Mouse (Mus musculus): ENCODE measurements around the gene Dgkg. TPM values are rescaled to one million over a fixed set of nuclear protein-coding genes. Genes with fewer than 3 reads are reported as not detected.
A peak's percentile ranks its signal among the peaks of the same experiment; 100 is the strongest.

The Dgkg gene
- polyA plus RNA-seq, 1 experiment from 2014 or later: 5.5 TPM

- ATAC-seq: no peak
- no peaks in the 10 kb centered on the region for H3K27me3 ChIP-seq (replicated peaks; ENCODE audit: control insufficient read depth, insufficient read depth, low read length)
- H3K9ac ChIP-seq (ENCODE audit: low read depth, low read length): no peak overlapping the region
- no peaks in the 10 kb centered on the region for H3K9me3 ChIP-seq (ENCODE audit: control insufficient read depth, low read length)
- H3K36me3 ChIP-seq (ENCODE audit: control insufficient read depth, insufficient read depth, low read length): no peaks in the 10 kb centered on the region
- no peaks in the 10 kb centered on the region for H3K4me1 ChIP-seq (ENCODE audit: control insufficient read depth, insufficient read depth, low read length)
- WGBS: 64% methylated on average over 5 of the region's 5 CpGs
- H3K27ac ChIP-seq (ENCODE audit: low read length): no peak overlapping the region
- H3K4me3 ChIP-seq (ENCODE audit: low read length): no peak overlapping the region
- no peak overlapping the region for H3K4me2 ChIP-seq (ENCODE audit: low read depth, low read length)
Observed at GRCm38 (mm10) chr16:22504049-22504448, 153.0 kb downstream of the Dgkg start.

- Histone ChIP-seq H3K9me3 (ENCODE audit: control insufficient read depth, low read length) (no peaks in the 10 kb centered on the region), H3K36me3 (ENCODE audit: control insufficient read depth, insufficient read depth, low read length) (no peaks in the 10 kb centered on the region), H3K4me3 (ENCODE audit: low read length) (no peak overlapping the region), H3K9ac (ENCODE audit: low read depth, low read length) (no peak overlapping the region), H3K4me2 (ENCODE audit: low read depth, low read length) (no peak overlapping the region), H3K27me3 (replicated peaks; ENCODE audit: control insufficient read depth, insufficient read depth, low read length) (no peaks in the 10 kb centered on the region), H3K27ac (ENCODE audit: low read length) (no peak overlapping the region), H3K4me1 (ENCODE audit: control insufficient read depth, insufficient read depth, low read length) (no peaks in the 10 kb centered on the region)
- ATAC-seq: peak; percentile 52; the same call in 1 of the 2 replicates
- 50% methylated on average over 4 of the region's 4 CpGs for WGBS
Observed at GRCm38 (mm10) chr16:22503467-22503866, 153.6 kb downstream of the Dgkg start.

GRCm38 (mm10) chr16:22501855-22502254, 155.2 kb downstream of the Dgkg start:
- Histone ChIP-seq H3K4me3 (ENCODE audit: low read length) (no peak overlapping the region), H3K27ac (ENCODE audit: low read length) (no peak overlapping the region), H3K9me3 (ENCODE audit: control insufficient read depth, low read length) (no peaks in the 10 kb centered on the region), H3K36me3 (ENCODE audit: control insufficient read depth, insufficient read depth, low read length) (no peaks in the 10 kb centered on the region), H3K27me3 (replicated peaks; ENCODE audit: control insufficient read depth, insufficient read depth, low read length) (no peaks in the 10 kb centered on the region), H3K4me2 (ENCODE audit: low read depth, low read length) (no peak overlapping the region), H3K9ac (ENCODE audit: low read depth, low read length) (no peak overlapping the region), H3K4me1 (ENCODE audit: control insufficient read depth, insufficient read depth, low read length) (no peaks in the 10 kb centered on the region)
- no peak for ATAC-seq
- WGBS: 47% methylated on average over 6 of the region's 6 CpGs

- Histone ChIP-seq H3K36me3 (ENCODE audit: control insufficient read depth, insufficient read depth, low read length) (no peaks in the 10 kb centered on the region), H3K4me1 (ENCODE audit: control insufficient read depth, insufficient read depth, low read length) (no peaks in the 10 kb centered on the region), H3K9me3 (ENCODE audit: control insufficient read depth, low read length) (no peaks in the 10 kb centered on the region), H3K9ac (ENCODE audit: low read depth, low read length) (no peak overlapping the region), H3K27ac (ENCODE audit: low read length) (no peak overlapping the region), H3K4me2 (ENCODE audit: low read depth, low read length) (no peak overlapping the region), H3K4me3 (ENCODE audit: low read length) (no peak overlapping the region), H3K27me3 (replicated peaks; ENCODE audit: control insufficient read depth, insufficient read depth, low read length) (no peaks in the 10 kb centered on the region)
- WGBS: 77% methylated on average over 5 of the region's 5 CpGs
- no peak for ATAC-seq
Observed at GRCm38 (mm10) chr16:22500561-22500960, 156.5 kb downstream of the Dgkg start.

GRCm38 (mm10) chr16:22499951-22500350, 157.1 kb downstream of the Dgkg start:
- Histone ChIP-seq H3K4me3 (ENCODE audit: low read length) (no peak overlapping the region), H3K9ac (ENCODE audit: low read depth, low read length) (no peak overlapping the region), H3K36me3 (ENCODE audit: control insufficient read depth, insufficient read depth, low read length) (no peaks in the 10 kb centered on the region), H3K27ac (ENCODE audit: low read length) (no peak overlapping the region), H3K9me3 (ENCODE audit: control insufficient read depth, low read length) (no peaks in the 10 kb centered on the region), H3K27me3 (replicated peaks; ENCODE audit: control insufficient read depth, insufficient read depth, low read length) (no peaks in the 10 kb centered on the region), H3K4me1 (ENCODE audit: control insufficient read depth, insufficient read depth, low read length) (no peaks in the 10 kb centered on the region), H3K4me2 (ENCODE audit: low read depth, low read length) (no peak overlapping the region)
- no peak for ATAC-seq
- WGBS: 93% methylated on average over 5 of the region's 5 CpGs

GRCm38 (mm10) chr16:22499447-22499846, 157.6 kb downstream of the Dgkg start:
- Histone ChIP-seq H3K36me3 (ENCODE audit: control insufficient read depth, insufficient read depth, low read length) (no peaks in the 10 kb centered on the region), H3K27me3 (replicated peaks; ENCODE audit: control insufficient read depth, insufficient read depth, low read length) (no peaks in the 10 kb centered on the region), H3K9me3 (ENCODE audit: control insufficient read depth, low read length) (no peaks in the 10 kb centered on the region), H3K4me2 (ENCODE audit: low read depth, low read length) (no peak overlapping the region), H3K4me3 (ENCODE audit: low read length) (no peak overlapping the region), H3K27ac (ENCODE audit: low read length) (no peak overlapping the region), H3K4me1 (ENCODE audit: control insufficient read depth, insufficient read depth, low read length) (no peaks in the 10 kb centered on the region), H3K9ac (ENCODE audit: low read depth, low read length) (no peak overlapping the region)
- 89% methylated on average over 3 of the region's 3 CpGs for WGBS
- ATAC-seq: no peak

GRCm38 (mm10) chr16:22497976-22498375, 159.0 kb downstream of the Dgkg start:
- no peak overlapping the region for H3K9ac ChIP-seq (ENCODE audit: low read depth, low read length)
- no peak overlapping the region for H3K27ac ChIP-seq (ENCODE audit: low read length)
- no peaks in the 10 kb centered on the region for H3K27me3 ChIP-seq (replicated peaks; ENCODE audit: control insufficient read depth, insufficient read depth, low read length)
- H3K4me3 ChIP-seq (ENCODE audit: low read length): no peak overlapping the region
- H3K4me1 ChIP-seq (ENCODE audit: control insufficient read depth, insufficient read depth, low read length): no peaks in the 10 kb centered on the region
- no peak overlapping the region for H3K4me2 ChIP-seq (ENCODE audit: low read depth, low read length)
- no peak for ATAC-seq
- 55% methylated on average over 3 of the region's 3 CpGs for WGBS
- H3K36me3 ChIP-seq (ENCODE audit: control insufficient read depth, insufficient read depth, low read length): no peaks in the 10 kb centered on the region
- H3K9me3 ChIP-seq (ENCODE audit: control insufficient read depth, low read length): no peaks in the 10 kb centered on the region

GRCm38 (mm10) chr16:22495259-22495658, 161.8 kb downstream of the Dgkg start:
- Histone ChIP-seq H3K9ac (ENCODE audit: low read depth, low read length) (no peak overlapping the region), H3K27ac (ENCODE audit: low read length) (no peak overlapping the region), H3K4me2 (ENCODE audit: low read depth, low read length) (no peak overlapping the region), H3K4me1 (ENCODE audit: control insufficient read depth, insufficient read depth, low read length) (no peaks in the 10 kb centered on the region), H3K9me3 (ENCODE audit: control insufficient read depth, low read length) (no peaks in the 10 kb centered on the region), H3K4me3 (ENCODE audit: low read length) (no peak overlapping the region), H3K36me3 (ENCODE audit: control insufficient read depth, insufficient read depth, low read length) (no peaks in the 10 kb centered on the region), H3K27me3 (replicated peaks; ENCODE audit: control insufficient read depth, insufficient read depth, low read length) (no peaks in the 10 kb centered on the region)
- no peak for ATAC-seq
- 85% methylated on average over 5 of the region's 5 CpGs for WGBS

- Histone ChIP-seq H3K4me1 (ENCODE audit: control insufficient read depth, insufficient read depth, low read length) (no peaks in the 10 kb centered on the region), H3K9ac (ENCODE audit: low read depth, low read length) (no peak overlapping the region), H3K4me2 (ENCODE audit: low read depth, low read length) (no peak overlapping the region), H3K36me3 (ENCODE audit: control insufficient read depth, insufficient read depth, low read length) (no peaks in the 10 kb centered on the region), H3K27me3 (replicated peaks; ENCODE audit: control insufficient read depth, insufficient read depth, low read length) (no peaks in the 10 kb centered on the region), H3K9me3 (ENCODE audit: control insufficient read depth, low read length) (no peaks in the 10 kb centered on the region), H3K4me3 (ENCODE audit: low read length) (no peak overlapping the region), H3K27ac (ENCODE audit: low read length) (no peak overlapping the region)
- no peak; the same call in 1 of the 2 replicates for ATAC-seq
- 47% methylated on average over 5 of the region's 5 CpGs for WGBS
Observed at GRCm38 (mm10) chr16:22494815-22495214, 162.2 kb downstream of the Dgkg start.

GRCm38 (mm10) chr16:22493396-22493795, 163.6 kb downstream of the Dgkg start:
- Histone ChIP-seq H3K36me3 (ENCODE audit: control insufficient read depth, insufficient read depth, low read length) (no peaks in the 10 kb centered on the region), H3K9ac (ENCODE audit: low read depth, low read length) (no peak overlapping the region), H3K4me1 (ENCODE audit: control insufficient read depth, insufficient read depth, low read length) (no peaks in the 10 kb centered on the region), H3K9me3 (ENCODE audit: control insufficient read depth, low read length) (no peaks in the 10 kb centered on the region), H3K4me2 (ENCODE audit: low read depth, low read length) (no peak overlapping the region), H3K27ac (ENCODE audit: low read length) (no peak overlapping the region), H3K27me3 (replicated peaks; ENCODE audit: control insufficient read depth, insufficient read depth, low read length) (no peaks in the 10 kb centered on the region), H3K4me3 (ENCODE audit: low read length) (no peak overlapping the region)
- WGBS: 63% methylated on average over 4 of the region's 4 CpGs
- no peak for ATAC-seq

All from intestine, embryonic 16.5 days (tissue).